Mouse (Mus musculus): Measurements from ENCODE around the gene Magix.
"Not testable (repeated sequence)": the region's sequence is repeated elsewhere in the genome, so short reads cannot be mapped to it uniquely, and the experiment has no call there.

GRCm38 (mm10) chrX:7716058-7716457 lies 35.0 kb upstream of the Magix start:
- not testable (repeated sequence) for TF ChIP-seq CTCF (IDR thresholded peaks at IDR 0.05; ENCODE audit: borderline replicate concordance, insufficient read depth, low read depth, low read length); POLR2A (IDR thresholded peaks at IDR 0.05; ENCODE audit: borderline replicate concordance, insufficient read depth, low read length)
